Mouse (Mus musculus) natural killer cell, adult 2 months (primary cell): ENCODE data around the gene Mmp28.
A peak's percentile ranks its signal among the peaks of the same experiment; 100 is the strongest.

Source experiments
- DNase-seq, 2 experiments: peaks; one replicate each; pipeline ENCODE4 v3.0.0; 2022; ENCODE audit warnings: low spot score in 2 of 2

Gene Mmp28

GRCm38 (mm10) chr11:83462711-83463244, at the start of gene Mmp28:
Gene Mmp28 (minus strand): TSS chr11:83463071.
- DNase-seq, result peak; percentile 21 to 29

GRCm38 (mm10) chr11:83509521-83509920, 46.6 kb upstream of the Mmp28 start:
- DNase-seq, result no peak

DNA sequence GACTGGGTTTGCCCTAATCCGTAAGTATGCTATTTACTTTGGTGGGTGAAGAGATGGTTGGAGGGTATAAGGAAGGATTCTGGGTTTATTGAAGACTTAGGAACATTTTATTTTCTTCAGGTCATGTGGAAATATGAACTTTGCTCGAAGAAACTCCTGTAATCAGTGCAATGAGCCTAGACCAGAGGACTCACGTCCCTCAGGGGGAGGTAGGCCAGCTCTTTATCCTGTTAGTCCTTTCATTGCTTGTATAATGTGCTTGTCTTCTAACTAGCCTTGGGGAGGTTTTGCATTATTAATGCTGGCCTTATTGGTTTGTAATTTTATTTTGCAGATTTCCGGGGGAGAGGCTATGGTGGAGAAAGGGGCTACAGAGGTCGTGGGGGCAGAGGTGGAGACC, 41.4 kb upstream of the Mmp28 start:
- DNase-seq, result no peak

- no peak for DNase-seq
Measured at GRCm38 (mm10) chr11:83495571-83495970, 32.7 kb upstream of the Mmp28 start.

DNA sequence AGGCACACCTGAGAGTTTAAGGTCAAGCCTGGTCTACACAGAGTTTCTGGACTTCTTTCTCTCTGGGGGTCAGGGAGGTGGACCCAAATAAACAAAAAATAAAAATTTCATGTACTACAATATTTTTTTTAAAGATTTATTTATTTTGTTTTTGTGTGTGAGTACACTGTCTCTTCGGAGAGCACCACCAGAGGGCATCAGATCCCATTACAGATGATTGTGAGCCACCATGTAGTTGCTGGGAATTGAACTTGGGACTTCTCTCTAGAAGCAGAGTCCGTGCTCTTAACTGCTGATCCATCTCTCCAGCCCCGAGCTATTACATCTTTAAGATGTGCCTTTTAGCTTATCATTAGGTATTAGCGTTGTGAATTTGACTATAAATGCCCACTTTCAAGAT, 28.6 kb upstream of the Mmp28 start:
- no peak for DNase-seq

DNA sequence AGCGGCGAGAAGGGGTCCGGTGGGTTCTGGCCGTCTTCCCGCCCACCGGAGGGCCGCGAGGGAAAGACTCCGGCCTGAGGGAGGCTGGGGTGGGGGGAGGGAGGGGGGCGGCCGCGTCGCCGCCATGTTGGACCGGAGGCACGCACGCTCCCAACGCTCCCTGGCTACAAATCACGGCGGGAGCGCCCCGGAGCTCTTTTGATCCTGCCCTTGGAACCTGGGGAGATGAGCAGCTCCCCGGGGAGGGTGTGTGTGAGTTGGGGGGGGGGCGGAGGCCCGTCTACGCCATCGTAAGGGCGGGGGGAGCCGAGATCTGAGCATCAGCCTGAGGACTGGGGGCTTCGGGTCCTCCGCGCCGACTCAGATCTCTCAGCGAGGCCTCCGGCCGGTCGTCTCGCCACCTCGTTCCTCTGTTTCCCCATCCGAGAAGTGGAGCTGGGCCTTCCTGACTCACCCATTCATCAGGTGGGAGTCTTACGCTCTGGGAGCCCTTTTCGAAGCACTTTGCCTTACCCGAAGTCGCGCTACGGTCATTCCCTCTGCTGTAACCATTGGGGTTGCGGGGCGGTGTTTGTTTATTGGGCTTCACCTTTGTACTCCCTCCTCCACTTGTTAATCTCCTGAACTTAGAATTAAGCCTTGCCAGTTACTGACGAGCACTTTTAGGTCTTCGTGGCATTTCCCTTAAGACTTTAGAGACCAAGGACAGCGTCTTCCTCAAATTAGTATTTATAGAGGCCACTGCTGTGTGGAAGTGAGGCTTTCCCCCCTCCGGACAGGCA, 10.6 kb upstream of the Mmp28 start:
- DNase-seq, result peak in 1 of 2 experiments; percentile 15

DNA sequence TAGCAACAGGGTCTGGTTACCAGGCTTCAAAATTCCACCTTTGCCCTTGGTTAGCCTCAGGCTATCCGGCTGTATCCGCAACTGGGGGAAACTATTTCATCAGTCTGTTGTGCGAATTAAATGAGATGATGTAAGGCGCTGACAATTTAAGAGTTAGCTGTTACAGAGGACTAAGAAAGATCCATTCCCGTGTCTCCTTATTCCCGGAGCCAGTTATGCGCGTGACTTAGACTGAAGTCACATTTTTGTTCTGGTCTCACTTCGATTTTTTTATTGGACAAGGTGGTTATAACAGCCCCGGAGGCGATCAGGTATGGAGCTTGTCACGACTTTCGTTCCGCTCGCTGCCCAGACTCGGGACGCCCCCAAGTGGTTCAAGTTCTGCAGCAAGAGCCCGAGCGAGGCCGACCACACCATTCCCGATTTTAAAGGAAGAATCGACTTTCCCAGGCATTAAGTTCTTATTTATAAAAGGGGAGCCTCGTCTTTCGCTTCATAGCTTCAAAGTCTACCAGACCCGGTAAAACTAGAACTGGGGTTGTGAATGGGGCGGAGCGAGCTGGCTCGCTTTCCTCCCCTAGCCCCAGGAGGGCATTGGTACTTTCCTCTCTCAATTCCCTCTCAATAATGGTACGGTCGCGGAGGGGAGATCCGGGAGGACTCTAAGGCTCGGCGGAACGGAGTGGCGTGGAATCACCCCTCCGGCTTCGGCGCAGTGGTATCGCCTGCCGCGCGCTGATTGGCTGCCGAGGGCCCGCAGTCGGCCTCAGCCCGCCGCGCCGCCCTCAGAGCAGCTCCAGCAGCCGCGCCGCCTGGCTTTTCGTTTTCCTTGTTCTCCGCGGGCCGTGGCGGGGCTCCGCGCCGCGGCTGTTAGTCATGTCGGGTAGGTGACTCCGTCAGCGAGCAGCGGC, 9.7 kb upstream of the Mmp28 start, which contains the start of gene Taf15:
Gene Taf15 (plus strand): TSS at position 763 of the 911 bp plus-strand sequence.
- DNase-seq, result peak; percentile 96 to 98

- no peak for DNase-seq
Measured at GRCm38 (mm10) chr11:83471766-83472165, 8.9 kb upstream of the Mmp28 start.

DNA sequence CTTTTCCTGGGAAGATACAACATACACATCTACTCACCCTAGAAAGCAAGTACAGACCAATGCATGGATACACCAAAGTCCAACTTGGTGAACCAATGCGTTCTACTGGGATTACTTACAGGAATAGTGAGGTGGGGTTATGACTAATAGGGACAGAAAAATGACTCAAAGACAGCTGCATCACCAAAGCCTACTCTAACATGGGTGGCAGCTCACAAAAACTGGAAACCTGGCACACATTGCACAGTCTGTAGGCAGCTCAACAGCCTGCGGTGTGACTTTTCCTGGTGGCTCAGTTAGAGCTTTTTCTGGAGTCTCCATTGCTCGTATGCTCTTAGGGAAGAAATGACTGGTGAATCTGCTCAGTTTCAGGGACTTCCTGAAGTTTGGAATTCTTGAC, 5.9 kb upstream of the Mmp28 start:
- no peak for DNase-seq

- no peak for DNase-seq
Measured at GRCm38 (mm10) chr11:83467120-83467652, 4.3 kb upstream of the Mmp28 start.

- no peak for DNase-seq
Measured at GRCm38 (mm10) chr11:83465976-83466375, 3.1 kb upstream of the Mmp28 start.

- no peak for DNase-seq
Measured at GRCm38 (mm10) chr11:83461462-83462027, 1.3 kb downstream of the Mmp28 start.

DNA sequence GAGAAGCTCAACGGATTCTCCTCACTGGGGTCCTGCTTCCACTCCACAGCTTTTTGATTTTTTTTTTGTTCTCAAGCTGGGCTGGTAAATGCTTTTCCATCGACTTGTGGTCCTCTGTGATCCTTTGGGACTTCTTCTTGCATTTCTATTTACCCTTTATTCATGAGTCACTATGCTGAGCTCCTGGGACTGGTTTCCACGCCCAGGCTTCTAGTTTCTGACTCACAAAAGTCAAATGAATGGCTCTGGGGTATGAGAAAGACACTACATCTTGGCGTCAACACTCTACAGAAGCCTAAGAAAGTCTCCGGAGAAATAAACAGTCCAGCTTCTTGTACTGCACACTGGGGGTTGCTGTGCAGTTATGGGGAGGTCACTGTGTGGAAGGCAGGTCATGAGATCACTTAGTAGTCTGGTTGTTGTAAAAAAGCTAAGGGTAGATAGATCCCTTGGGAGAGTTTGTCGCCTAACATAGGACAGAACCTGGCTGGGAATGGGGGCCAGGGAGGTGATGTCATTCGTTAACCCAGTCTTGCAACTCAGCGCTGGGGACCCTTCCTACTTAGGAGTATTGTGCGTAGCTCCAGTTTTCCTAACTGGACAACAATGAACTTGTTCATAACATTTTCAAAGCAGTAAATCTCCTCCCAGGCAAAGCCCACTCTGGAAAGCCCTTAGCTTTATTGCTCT, 4.8 kb downstream of the Mmp28 start:
- DNase-seq, result no peak

DNA sequence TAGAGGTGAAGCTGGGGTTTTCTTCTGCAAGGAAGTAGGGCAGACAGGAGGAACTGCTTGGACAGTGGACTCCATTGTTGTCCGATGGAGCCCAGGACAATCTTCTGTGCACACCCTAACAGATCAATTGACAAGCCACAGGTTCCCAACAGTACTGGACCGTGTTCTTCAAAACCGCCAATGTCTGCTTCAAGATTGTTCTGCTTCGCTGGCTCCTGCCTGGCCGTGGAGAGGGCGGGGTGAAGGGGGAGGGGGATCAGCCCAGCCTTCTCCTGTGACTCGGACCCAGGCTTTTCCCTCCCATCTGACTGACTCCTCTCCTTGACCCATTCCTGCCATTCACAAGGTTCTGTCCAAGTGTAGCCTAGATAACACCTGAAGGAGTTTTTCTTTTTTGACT, 5.6 kb downstream of the Mmp28 start:
- no peak for DNase-seq

DNA sequence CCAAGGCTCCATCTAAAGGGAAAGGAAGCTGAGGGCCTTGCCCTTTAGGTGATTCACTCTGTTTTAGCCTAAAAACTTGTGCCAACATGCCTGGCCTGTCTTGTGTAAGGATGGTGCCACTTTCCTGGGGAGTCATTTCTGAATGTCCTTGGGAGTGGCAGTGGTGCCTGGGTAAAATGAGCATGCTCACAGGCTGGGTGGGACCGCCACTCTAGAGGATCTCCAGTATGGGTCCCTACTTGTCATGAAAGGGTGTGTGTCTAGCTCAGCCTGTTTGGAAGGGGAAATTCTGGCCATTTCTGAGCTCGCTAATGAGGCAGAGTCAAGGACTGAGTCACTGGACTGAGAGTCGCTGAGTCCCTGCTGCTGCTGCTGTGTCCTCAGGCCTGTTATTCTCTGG, 7.3 kb downstream of the Mmp28 start:
- no peak for DNase-seq

GRCm38 (mm10) chr11:83454548-83454947, 8.3 kb downstream of the Mmp28 start:
- no peak for DNase-seq

GRCm38 (mm10) chr11:83451281-83451680, 11.6 kb downstream of the Mmp28 start:
- no peak for DNase-seq

DNA sequence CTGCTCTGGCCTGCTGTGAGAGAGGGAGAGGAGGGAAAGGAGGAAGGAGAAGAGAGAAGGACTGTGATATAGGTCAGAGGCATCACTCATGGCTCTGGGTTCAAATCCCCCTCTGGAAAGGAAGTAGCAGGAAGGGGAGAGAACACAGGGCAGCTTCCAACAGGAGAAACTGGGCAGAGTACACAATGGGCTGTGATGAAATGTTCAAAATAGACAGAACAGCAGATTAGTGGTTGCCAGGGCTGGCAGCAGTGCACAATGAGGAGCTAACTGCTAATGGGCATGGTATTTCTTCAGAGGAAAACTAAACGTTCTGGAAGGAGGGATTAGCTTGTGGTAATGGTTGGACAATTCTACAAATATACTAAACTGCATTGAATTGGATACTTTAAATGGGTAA, 12.3 kb downstream of the Mmp28 start:
- no peak for DNase-seq

- no peak for DNase-seq
Measured at GRCm38 (mm10) chr11:83449298-83449697, 13.6 kb downstream of the Mmp28 start.

DNA sequence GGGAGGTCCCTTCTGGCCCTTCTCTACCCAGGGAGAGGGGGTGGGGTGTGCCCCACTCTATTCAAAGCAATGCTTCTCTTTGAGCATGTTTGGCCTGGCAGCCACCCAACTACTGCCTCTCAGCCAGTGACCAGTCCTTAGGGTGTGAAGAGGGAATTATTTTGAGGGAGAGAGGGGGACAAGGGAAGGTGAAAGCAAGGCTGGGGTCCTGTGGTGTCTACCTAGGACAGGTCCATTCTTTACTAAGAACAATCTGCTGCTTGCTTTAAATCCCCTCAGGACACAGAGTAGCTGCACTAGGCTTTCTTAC, 14.0 kb downstream of the Mmp28 start:
- DNase-seq, result no peak
